Mouse (Mus musculus) embryonic facial prominence, embryonic 13.5 days (tissue): ENCODE data around the gene 2310022A10Rik. TPM values are rescaled to one million over a fixed set of nuclear protein-coding genes. Genes with fewer than 3 reads are reported as not detected.

Experiments
- ATAC-seq: fragments of 200-750 bp; cut with Nextera tagmentation; 2 replicates; pipeline ENCODE4 v1.8.0; 2017; ENCODE audit warnings: low read depth; ENCODE audit not compliant: insufficient number of reproducible peaks, insufficient read depth, low FRiP score, low TSS enrichment
- H3K27ac ChIP-seq: fragments of 300-500 bp; sonication (generic); 2 replicates; pipeline ENCODE4 v1.5.1; 2015; ENCODE audit warnings: moderate library complexity, mild to moderate bottlenecking, inconsistent platforms
- H3K27me3 ChIP-seq: fragments of 300-500 bp; sonication (generic); 2 replicates; pipeline ENCODE4 v1.6.1; 2015; ENCODE audit warnings: mild to moderate bottlenecking, inconsistent platforms
- H3K36me3 ChIP-seq: fragments of 300-500 bp; sonication (generic); 2 replicates; pipeline ENCODE4 v1.6.1; 2015; ENCODE audit warnings: mild to moderate bottlenecking, inconsistent platforms
- H3K4me1 ChIP-seq: fragments of 300-500 bp; sonication (generic); 2 replicates; pipeline ENCODE4 v1.6.1; 2015; ENCODE audit warnings: inconsistent platforms
- H3K4me2 ChIP-seq: fragments of 300-500 bp; sonication (generic); 2 replicates; pipeline ENCODE4 v1.6.1; 2015; ENCODE audit warnings: moderate library complexity, mild to moderate bottlenecking, inconsistent platforms
- H3K4me3 ChIP-seq: fragments of 300-500 bp; sonication (generic); 2 replicates; pipeline ENCODE4 v1.5.1; 2015; ENCODE audit warnings: mild to moderate bottlenecking, inconsistent platforms
- H3K9ac ChIP-seq: fragments of 300-500 bp; sonication (generic); 2 replicates; pipeline ENCODE4 v1.6.1; 2015; ENCODE audit warnings: mild to moderate bottlenecking, inconsistent platforms
- H3K9me3 ChIP-seq: fragments of 300-500 bp; sonication (generic); 2 replicates; pipeline ENCODE4 v1.6.1; 2016; ENCODE audit warnings: inconsistent platforms
- WGBS: fragments of 180-500 bp; shearing (Covaris S2); methylation state at CpG from one replicate; pipeline ENCODE4 v1.1.7; 2015; ENCODE audit warnings: mixed read lengths; 5-methylcytosine and 5-hydroxymethylcytosine counted together
- polyA plus RNA-seq: library from polyadenylated mRNA; unstranded; fragments of >200 nt; fragmentation: Nextera tagmentation; extraction: Ambion mirVana; gene quantifications from 2 replicates; pipeline ENCODE4 v1.2.1, GENCODE M21; 2015

The 2310022A10Rik gene
- polyA plus RNA-seq, 1 experiment from 2014 or later, result 31.3 TPM

- Histone ChIP-seq H3K4me1 (no peaks in the 10 kb centered on the region), H3K4me2 (no peak overlapping the region), H3K27ac (no peak overlapping the region), H3K4me3 (no peak overlapping the region), H3K9ac (no peak overlapping the region), H3K36me3 (peaks cover 81% of the 10 kb centered on the region), H3K27me3 (no peaks in the 10 kb centered on the region), H3K9me3 (no peaks in the 10 kb centered on the region)
- ATAC-seq, result no peak
- WGBS, result 90% methylated on average over 14 of the region's 14 CpGs
These were observed 21.3 kb downstream of the 2310022A10Rik start for GRCm38 (mm10) chr7:27574124-27574880.

GRCm38 (mm10) chr7:27576914-27577313, 23.9 kb downstream of the 2310022A10Rik start:
- 73% methylated on average over 6 of the region's 6 CpGs for WGBS
- no peak overlapping the region for H3K27ac ChIP-seq
- no peak overlapping the region for H3K4me2 ChIP-seq
- H3K36me3 ChIP-seq, result peaks cover 87% of the 10 kb centered on the region
- H3K4me3 ChIP-seq, result no peak overlapping the region
- no peaks in the 10 kb centered on the region for H3K4me1 ChIP-seq
- no peak overlapping the region for H3K9ac ChIP-seq
- ATAC-seq, result no peak
- H3K27me3 ChIP-seq, result no peaks in the 10 kb centered on the region
- no peaks in the 10 kb centered on the region for H3K9me3 ChIP-seq

- Histone ChIP-seq H3K9ac (no peak overlapping the region), H3K36me3 (peaks cover 87% of the 10 kb centered on the region), H3K27ac (no peak overlapping the region), H3K9me3 (no peaks in the 10 kb centered on the region), H3K4me3 (no peak overlapping the region), H3K4me2 (no peak overlapping the region), H3K4me1 (no peaks in the 10 kb centered on the region), H3K27me3 (no peaks in the 10 kb centered on the region)
- no peak for ATAC-seq
- 81% methylated on average over 6 of the region's 6 CpGs for WGBS
These were observed 24.6 kb downstream of the 2310022A10Rik start for GRCm38 (mm10) chr7:27577589-27577988.

DNA sequence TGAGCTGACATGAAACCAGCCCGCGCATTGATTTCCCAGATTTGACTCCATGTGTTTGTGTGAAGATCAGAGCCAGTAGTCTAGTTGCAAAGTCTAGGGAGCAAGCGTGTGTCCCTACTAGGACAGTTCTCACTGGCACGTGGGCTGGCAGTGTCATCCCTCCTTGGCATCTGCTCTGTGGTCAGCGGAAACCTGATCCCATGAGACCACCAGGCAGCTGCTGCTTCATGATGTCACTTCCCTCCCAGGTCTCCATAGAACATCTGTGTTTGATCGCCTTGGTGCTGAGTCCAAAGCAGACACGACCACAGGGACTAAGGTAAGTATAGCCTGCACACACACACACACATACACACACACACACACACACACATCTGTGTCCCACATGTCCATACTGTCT, 25.4 kb downstream of the 2310022A10Rik start:
- Histone ChIP-seq H3K9ac (no peak overlapping the region), H3K9me3 (no peaks in the 10 kb centered on the region), H3K27me3 (no peaks in the 10 kb centered on the region), H3K4me1 (no peaks in the 10 kb centered on the region), H3K4me3 (no peak overlapping the region), H3K27ac (no peak overlapping the region), H3K4me2 (no peak overlapping the region), H3K36me3 (peaks cover 94% of the 10 kb centered on the region)
- no peak for ATAC-seq
- 50% methylated on average over 7 of the region's 7 CpGs for WGBS

GRCm38 (mm10) chr7:27580380-27581174, 27.5 kb downstream of the 2310022A10Rik start:
- no peaks in the 10 kb centered on the region for H3K4me1 ChIP-seq
- peaks cover 91% of the 10 kb centered on the region for H3K36me3 ChIP-seq
- WGBS, result 91% methylated on average over 14 of the region's 14 CpGs
- H3K9me3 ChIP-seq, result no peaks in the 10 kb centered on the region
- H3K4me3 ChIP-seq, result no peak overlapping the region
- no peak overlapping the region for H3K4me2 ChIP-seq
- no peak for ATAC-seq
- H3K27me3 ChIP-seq, result no peaks in the 10 kb centered on the region
- no peak overlapping the region for H3K27ac ChIP-seq
- H3K9ac ChIP-seq, result no peak overlapping the region

GRCm38 (mm10) chr7:27586861-27587260, 33.8 kb downstream of the 2310022A10Rik start:
- no peak overlapping the region for H3K27ac ChIP-seq
- H3K4me1 ChIP-seq, result no peaks in the 10 kb centered on the region
- no peak overlapping the region for H3K9ac ChIP-seq
- no peaks in the 10 kb centered on the region for H3K27me3 ChIP-seq
- H3K36me3 ChIP-seq, result peaks cover 31% of the 10 kb centered on the region
- H3K9me3 ChIP-seq, result no peaks in the 10 kb centered on the region
- H3K4me3 ChIP-seq, result no peak overlapping the region
- no peak for ATAC-seq
- 67% methylated on average over 2 of the region's 2 CpGs for WGBS
- H3K4me2 ChIP-seq, result no peak overlapping the region

GRCm38 (mm10) chr7:27587741-27588140, 34.7 kb downstream of the 2310022A10Rik start:
- ATAC-seq, result no peak
- no peaks in the 10 kb centered on the region for H3K27me3 ChIP-seq

GRCm38 (mm10) chr7:27590088-27590487, 37.1 kb downstream of the 2310022A10Rik start:
- 88% methylated on average over 4 of the region's 4 CpGs for WGBS
- no peak overlapping the region for H3K27ac ChIP-seq
- H3K36me3 ChIP-seq, result peaks cover 16% of the 10 kb centered on the region
- H3K4me2 ChIP-seq, result no peak overlapping the region
- H3K27me3 ChIP-seq, result no peaks in the 10 kb centered on the region
- H3K4me3 ChIP-seq, result no peak overlapping the region
- peaks cover 13% of the 10 kb centered on the region for H3K4me1 ChIP-seq
- H3K9ac ChIP-seq, result no peak overlapping the region
- no peaks in the 10 kb centered on the region for H3K9me3 ChIP-seq
- ATAC-seq, result no peak

More at GRCm38 (mm10) chr7:27587741-27588140, 34.7 kb downstream of the 2310022A10Rik start:
- Histone ChIP-seq H3K27ac (no peak overlapping the region), H3K4me1 (peaks cover 2% of the 10 kb centered on the region), H3K4me3 (no peak overlapping the region), H3K4me2 (no peak overlapping the region), H3K9ac (no peak overlapping the region), H3K9me3 (no peaks in the 10 kb centered on the region), H3K36me3 (peaks cover 22% of the 10 kb centered on the region)
- WGBS, result 88% methylated on average over 2 of the region's 2 CpGs

- H3K4me1 ChIP-seq, result peaks cover 13% of the 10 kb centered on the region
- no peak for ATAC-seq
- H3K27ac ChIP-seq, result peak overlapping the region; percentile 99
- peak overlapping the region; percentile 57 for H3K4me2 ChIP-seq
- H3K9ac ChIP-seq, result peak overlapping the region; percentile 61; the same call in 1 of the 2 replicates
- 61% methylated on average over 4 of the region's 4 CpGs for WGBS
- H3K4me3 ChIP-seq, result peak overlapping the region; percentile 66
- H3K9me3 ChIP-seq, result no peaks in the 10 kb centered on the region
- peaks cover 12% of the 10 kb centered on the region for H3K36me3 ChIP-seq
- H3K27me3 ChIP-seq, result no peaks in the 10 kb centered on the region
These were observed 37.7 kb downstream of the 2310022A10Rik start for GRCm38 (mm10) chr7:27590566-27591213.

GRCm38 (mm10) chr7:27591266-27592216, 38.5 kb downstream of the 2310022A10Rik start, which contains the start of gene Akt2:
Gene Akt2, plus strand, starts transcription at chr7:27591552.
- Histone ChIP-seq H3K36me3 (peaks cover 12% of the 10 kb centered on the region), H3K4me2 (peak within 1 kb of the TSS; percentile 62), H3K9ac (peak within 1 kb of the TSS; percentile 92), H3K4me3 (peak within 1 kb of the TSS; percentile 66), H3K27ac (peak within 1 kb of the TSS; percentile 99), H3K9me3 (no peaks in the 10 kb centered on the region), H3K4me1 (peaks cover 16% of the 10 kb centered on the region), H3K27me3 (no peaks in the 10 kb centered on the region)
- ATAC-seq, result peak; percentile 96
- under 1% methylated on average over 42 of the region's 71 CpGs for WGBS
